Mouse (Mus musculus): ENCODE data around the gene Vmn1r57. TPM values are rescaled to one million over a fixed set of nuclear protein-coding genes. Genes with fewer than 3 reads are reported as not detected.

Vmn1r57 gene
- total RNA-seq (2023): not detected

DNA sequence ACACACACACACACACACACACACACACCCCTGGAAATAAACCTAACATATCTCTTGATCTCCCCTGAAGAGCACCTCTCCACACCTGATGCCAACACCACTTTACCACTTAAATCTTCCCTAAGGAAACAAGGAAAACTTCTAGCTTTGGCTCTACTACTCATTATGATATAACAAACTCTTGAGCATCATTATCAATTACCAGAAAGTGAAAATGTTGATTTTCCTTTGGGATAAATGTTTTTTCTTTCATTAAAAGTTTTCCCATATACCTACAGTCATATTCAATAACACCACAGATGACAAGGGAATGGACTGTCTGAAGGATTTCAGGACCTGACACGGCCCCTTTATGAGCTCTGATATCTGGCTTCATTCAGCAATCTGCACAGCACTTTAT lies at the start of gene Vmn1r57:
Gene Vmn1r57 (plus strand): TSS at position 301 of the 400 bp plus-strand sequence.

GRCm38 (mm10) chr7:5196647-5197046 lies 21.6 kb upstream of the Vmn1r57 start, which contains the start of gene Vmn1r56:
TSS of gene Vmn1r56 (minus strand) at chr7:5196747.

Other genes starting within 250 kb of the Vmn1r57 start
- not detected for gene Sbk3, start 247.3 kb upstream of the Vmn1r57 start, total RNA-seq (2023)
- 1 to 10 TPM; 4.7 to 5.2 TPM for gene Zfp579, start 222.3 kb upstream of the Vmn1r57 start, total RNA-seq (2023)
- 10 to 100 TPM; 13.7 to 14.8 TPM for gene Zfp524, start 204.1 kb upstream of the Vmn1r57 start, total RNA-seq (2023)
- 10 to 100 TPM; 26.8 to 27.6 TPM for gene Fiz1, start 203.8 kb upstream of the Vmn1r57 start, total RNA-seq (2023)
- not detected for gene Gm44973, start 203.0 kb upstream of the Vmn1r57 start, total RNA-seq (2023)
- gene Zfp865, start 198.1 kb upstream of the Vmn1r57 start, total RNA-seq (2023): 10 to 100 TPM; 28.4 to 28.5 TPM
- under 1 TPM; 0.42 to 0.70 TPM for gene Ccdc106, start 197.9 kb upstream of the Vmn1r57 start, total RNA-seq (2023)
- under 1 TPM in 1 of 2 experiments, not detected in 1; 0.71 TPM for gene 4632433K11Rik, start 184.4 kb upstream of the Vmn1r57 start, total RNA-seq (2023)
- gene Zfp784, start 180.0 kb upstream of the Vmn1r57 start, total RNA-seq (2023): 1 to 10 TPM; 2.1 to 2.6 TPM
- not detected for gene Zfp580, start 167.0 kb upstream of the Vmn1r57 start, total RNA-seq (2023)
- gene U2af2, start 156.3 kb upstream of the Vmn1r57 start, total RNA-seq (2023): 100 to 1,000 TPM; 211 to 222 TPM
- gene Epn1, start 138.3 kb upstream of the Vmn1r57 start, total RNA-seq (2023): 100 to 1,000 TPM; 143 to 145 TPM
- not detected for gene Rfpl4, start 101.5 kb upstream of the Vmn1r57 start, total RNA-seq (2023)
- gene Rasl2-9, start 92.5 kb upstream of the Vmn1r57 start, total RNA-seq (2023): not detected
- not detected for gene Vmn1r55, start 68.8 kb upstream of the Vmn1r57 start, total RNA-seq (2023)
- gene Vmn1r56, start 21.7 kb upstream of the Vmn1r57 start, total RNA-seq (2023): not detected
- not detected for gene Gm5065, start 132.0 kb downstream of the Vmn1r57 start, total RNA-seq (2023)
- gene Nlrp2, start 132.5 kb downstream of the Vmn1r57 start, total RNA-seq (2023): not detected
- gene Vmn1r58, start 194.9 kb downstream of the Vmn1r57 start, total RNA-seq (2023): not detected
- gene Vmn1r59, start 238.3 kb downstream of the Vmn1r57 start, total RNA-seq (2023): not detected